Mouse (Mus musculus): ENCODE data around the gene Ccn2. TPM values are rescaled to one million over a fixed set of nuclear protein-coding genes. Genes with fewer than 3 reads are reported as not detected.
A peak's percentile ranks its signal among the peaks of the same experiment; 100 is the strongest.

The Ccn2 gene
- total and polyA plus RNA-seq, 3 experiments: not detected

DNA sequence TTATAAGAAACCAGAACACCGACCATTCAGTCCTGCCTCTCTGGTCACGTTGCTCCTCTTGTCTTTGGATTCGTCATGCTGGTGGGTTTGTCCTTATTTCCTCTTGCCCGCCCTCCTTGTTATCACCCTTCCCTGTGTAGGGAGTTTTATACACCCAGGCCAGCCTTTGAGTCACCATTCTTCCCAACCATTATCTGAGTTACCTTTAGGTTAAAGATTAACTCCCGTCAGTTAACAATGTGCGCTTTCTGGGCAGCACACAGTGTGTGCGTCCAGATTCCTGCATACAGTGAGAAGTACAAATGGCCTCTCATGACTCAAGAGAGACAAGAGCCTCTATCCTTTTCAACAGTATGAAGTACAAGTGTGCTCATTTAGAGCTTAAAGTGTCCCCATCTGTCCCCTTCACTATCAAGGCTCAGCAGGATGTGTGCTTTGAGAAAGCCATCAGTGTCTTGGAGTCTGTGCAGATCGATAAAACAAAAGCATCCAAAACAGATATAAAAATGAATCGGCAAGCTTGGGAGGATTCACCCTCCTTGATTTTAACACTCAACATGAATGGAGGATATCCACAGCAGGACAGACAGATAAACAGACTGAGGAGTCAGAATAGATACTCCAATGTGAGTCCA, 34.0 kb downstream of the Ccn2 start:
- no peaks in the 10 kb centered on the region for H3K9me3 ChIP-seq (replicated peaks; ENCODE audit: low read length)
- H3K27ac ChIP-seq (ENCODE audit: insufficient read depth, low read depth): no peak overlapping the region
- dilution Hi-C loops (cut with MboI; ENCODE audit: extremely low pct_ligation_motif_present, extremely low pct_unique_long_range_greater_than_20kb, low sequenced_read_pairs) (no loop called here), in situ Hi-C loops (cut with MboI; ENCODE audit: low pct_ligation_motif_present, low pct_unique_long_range_greater_than_20kb, low sequenced_read_pairs) (loop anchor here (25.0 kb wide), 1 partner anchor 208 kb away; the partner anchor contains the start of gene Enpp3)
- no peak overlapping the region for H3K9ac ChIP-seq (ENCODE audit: insufficient read depth, low read depth)
- H3K4me1 ChIP-seq (ENCODE audit: control insufficient read depth in 1 of 2, insufficient read depth in 2 of 2): peaks cover 0 to 5% of the 10 kb centered on the region in 2 experiments; a peak in 2 of 4 replicates
- no peak overlapping the region for H3K4me3 ChIP-seq (replicated peaks in 1 of 3; ENCODE audit: low read depth in 2 of 3, low read length in 2 of 3, poor library complexity in 1 of 3)
- H3K36me3 ChIP-seq (replicated peaks in 1 of 2; ENCODE audit: control insufficient read depth in 1 of 2, insufficient read depth in 1 of 2, low read length in 1 of 2): no peaks in the 10 kb centered on the region
- no peak for DNase-seq (ENCODE audit: extremely low read depth)
- no peaks in the 10 kb centered on the region for H3K27me3 ChIP-seq (replicated peaks)
- H3K4me2 ChIP-seq (ENCODE audit: insufficient read depth, low read depth, poor library complexity, severe bottlenecking): no peak overlapping the region
- H3K79me2 ChIP-seq (replicated peaks; ENCODE audit: control insufficient read depth, extremely low read depth, insufficient read depth, poor library complexity, severe bottlenecking): no peaks in the 10 kb centered on the region
- TF ChIP-seq RCOR1 (conservative IDR thresholded peaks at IDR 0.05; ENCODE audit: low read depth, low read length) (no peak), USF1 (IDR thresholded peaks at IDR 0.05; ENCODE audit: low read depth, low read length) (no peak), JUND (conservative IDR thresholded peaks at IDR 0.05; ENCODE audit: low read depth, low read length) (no peak), PAX5 (IDR thresholded peaks at IDR 0.05; ENCODE audit: low read length) (no peak), SIN3A (IDR thresholded peaks at IDR 0.05; ENCODE audit: low read length) (no peak), ELF1 (IDR thresholded peaks at IDR 0.05; ENCODE audit: low read depth, low read length) (no peak), POLR2AphosphoS2 (IDR thresholded peaks at IDR 0.05; ENCODE audit: low read depth, low read length) (no peak), CHD1 (IDR thresholded peaks at IDR 0.05; ENCODE audit: low read depth, low read length) (no peak), CHD2 (IDR thresholded peaks at IDR 0.05; ENCODE audit: low read length) (no peak), ETS1 (conservative IDR thresholded peaks at IDR 0.05; ENCODE audit: low read depth, low read length) (no peak)

DNA sequence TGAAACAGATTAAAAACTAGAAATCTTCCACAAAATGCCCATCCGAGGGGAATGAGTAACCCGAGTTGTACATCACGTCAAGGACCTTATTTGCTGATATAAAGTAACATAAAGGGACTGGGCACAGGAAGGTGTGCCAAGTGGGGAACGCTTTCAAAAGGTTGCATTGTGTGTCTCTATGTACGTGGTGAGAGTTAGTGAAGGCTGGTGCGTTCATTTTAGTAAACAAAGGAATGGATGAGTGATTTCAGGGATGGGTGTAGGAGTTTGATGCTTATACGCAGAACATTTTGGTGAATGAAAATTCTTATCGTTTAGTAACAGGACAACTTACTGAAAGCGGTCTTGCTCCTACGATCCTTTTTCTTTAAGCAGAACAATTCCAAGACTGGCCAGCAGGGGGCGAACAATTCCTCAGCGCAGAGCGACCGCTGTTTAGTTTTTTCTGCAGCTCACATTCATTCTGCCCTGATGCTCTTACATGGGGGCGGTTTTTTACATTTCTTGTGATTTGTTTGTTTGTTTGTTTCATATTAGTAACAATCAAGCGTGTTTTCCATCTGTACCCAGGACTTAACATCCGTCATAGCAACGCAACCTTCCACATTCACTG, 35.3 kb downstream of the Ccn2 start:
- peak overlapping the region; percentile 42; the same call in 1 of the 2 replicates for H3K4me2 ChIP-seq (ENCODE audit: insufficient read depth, low read depth, poor library complexity, severe bottlenecking)
- dilution Hi-C loops (cut with MboI; ENCODE audit: extremely low pct_ligation_motif_present, extremely low pct_unique_long_range_greater_than_20kb, low sequenced_read_pairs): no loop called here
- peak; percentile 65 for DNase-seq (ENCODE audit: extremely low read depth)
- no peak for TF ChIP-seq GABPA (IDR thresholded peaks at IDR 0.05; ENCODE audit: insufficient replicate concordance, low read depth, low read length)
- TF ChIP-seq CHD1 (IDR thresholded peaks at IDR 0.05; ENCODE audit: low read depth, low read length): no peak
- TF ChIP-seq ZNF384 (IDR thresholded peaks at IDR 0.05; ENCODE audit: low read depth, low read length): peak; percentile 74
- TF ChIP-seq TBP (conservative IDR thresholded peaks at IDR 0.05; ENCODE audit: low read depth, low read length): no peak
- no peak for TF ChIP-seq CHD2 (IDR thresholded peaks at IDR 0.05; ENCODE audit: low read length)
- no peak for TF ChIP-seq IRF4 (IDR thresholded peaks at IDR 0.05; ENCODE audit: low read depth, low read length)
- TF ChIP-seq BHLHE40 (IDR thresholded peaks at IDR 0.05; ENCODE audit: low read depth, low read length): no peak
- TF ChIP-seq USF2 (conservative IDR thresholded peaks at IDR 0.05; ENCODE audit: low read depth, low read length): no peak
- TF ChIP-seq POLR2A (IDR thresholded peaks at IDR 0.05; ENCODE audit: low read depth, low read length): no peak
- peak; percentile 83 to 95 for TF ChIP-seq CTCF (conservative IDR thresholded peaks at IDR 0.05 in 1 of 2, IDR thresholded peaks at IDR 0.05 in 1 of 2; ENCODE audit: low read depth in 2 of 2, low read length in 2 of 2)
- no peak for TF ChIP-seq MXI1 (IDR thresholded peaks at IDR 0.05; ENCODE audit: low read depth, low read length)
- peak; percentile 73 for TF ChIP-seq RAD21 (IDR thresholded peaks at IDR 0.05; ENCODE audit: low read depth, low read length)
- TF ChIP-seq ZC3H11A (IDR thresholded peaks at IDR 0.05; ENCODE audit: low read depth, low read length): no peak
- TF ChIP-seq MAFK (IDR thresholded peaks at IDR 0.05; ENCODE audit: insufficient replicate concordance, low read length): no peak
- no peak for TF ChIP-seq MYC (IDR thresholded peaks at IDR 0.05; ENCODE audit: low read depth, low read length)
- TF ChIP-seq EP300 (IDR thresholded peaks at IDR 0.05; ENCODE audit: low read length): no peak
- no peak for TF ChIP-seq JUND (conservative IDR thresholded peaks at IDR 0.05; ENCODE audit: low read depth, low read length)
- no peak for TF ChIP-seq ELF1 (IDR thresholded peaks at IDR 0.05; ENCODE audit: low read depth, low read length)
- TF ChIP-seq NRF1 (IDR thresholded peaks at IDR 0.05; ENCODE audit: low read depth, low read length): no peak
- TF ChIP-seq ZKSCAN1 (IDR thresholded peaks at IDR 0.05; ENCODE audit: borderline replicate concordance, low read depth, low read length): no peak
- TF ChIP-seq E2F4 (IDR thresholded peaks at IDR 0.05; ENCODE audit: insufficient replicate concordance, low read depth, low read length): no peak
- no peak for TF ChIP-seq ZMIZ1 (IDR thresholded peaks at IDR 0.05; ENCODE audit: low read depth, low read length)
- TF ChIP-seq MEF2A (IDR thresholded peaks at IDR 0.05; ENCODE audit: borderline replicate concordance, low read depth, low read length): no peak
- TF ChIP-seq RCOR1 (conservative IDR thresholded peaks at IDR 0.05; ENCODE audit: low read depth, low read length): no peak
- TF ChIP-seq MAX (IDR thresholded peaks at IDR 0.05; ENCODE audit: low read length): no peak
- no peak for TF ChIP-seq USF1 (IDR thresholded peaks at IDR 0.05; ENCODE audit: low read depth, low read length)
- peak; percentile 88 for TF ChIP-seq SMC3 (IDR thresholded peaks at IDR 0.05; ENCODE audit: low read depth, low read length)
- no peak for TF ChIP-seq POLR2AphosphoS2 (IDR thresholded peaks at IDR 0.05; ENCODE audit: low read depth, low read length)

More for the DNA sequence above, 35.3 kb downstream of the Ccn2 start:
- Histone ChIP-seq H3K4me1 (ENCODE audit: control insufficient read depth in 1 of 2, insufficient read depth in 2 of 2) (peaks cover under 1 to 9% of the 10 kb centered on the region in 2 experiments; a peak in 2 of 4 replicates), H3K27ac (ENCODE audit: insufficient read depth, low read depth) (no peak overlapping the region), H3K79me2 (replicated peaks; ENCODE audit: control insufficient read depth, extremely low read depth, insufficient read depth, poor library complexity, severe bottlenecking) (no peaks in the 10 kb centered on the region), H3K4me3 (replicated peaks in 1 of 3; ENCODE audit: low read depth in 2 of 3, low read length in 2 of 3, poor library complexity in 1 of 3) (no peak overlapping the region), H3K9me3 (replicated peaks; ENCODE audit: low read length) (no peaks in the 10 kb centered on the region), H3K27me3 (replicated peaks) (no peaks in the 10 kb centered on the region), H3K9ac (ENCODE audit: insufficient read depth, low read depth) (no peak overlapping the region), H3K36me3 (replicated peaks in 1 of 2; ENCODE audit: control insufficient read depth in 1 of 2, insufficient read depth in 1 of 2, low read length in 1 of 2) (no peaks in the 10 kb centered on the region)
- in situ Hi-C loops (cut with MboI; ENCODE audit: low pct_ligation_motif_present, low pct_unique_long_range_greater_than_20kb, low sequenced_read_pairs): loop anchor here (25.0 kb wide), 1 partner anchor 207 kb away; the partner anchor contains the start of gene Enpp3
